Mouse (Mus musculus) CH12.LX (cell line): ENCODE measurements around the gene Gmpr2. TPM values are rescaled to one million over a fixed set of nuclear protein-coding genes. Genes with fewer than 3 reads are reported as not detected.

Experiments
- DNase-seq: peaks from one replicate; pipeline ENCODE4 v3.0.0-alpha.2; 2013; ENCODE audit errors: extremely low read depth
- H3K27ac ChIP-seq: 2 replicates; pipeline ENCODE4 v1.5.1; 2012; ENCODE audit warnings: low read depth, mild to moderate bottlenecking, control low read depth, moderate library complexity; ENCODE audit not compliant: insufficient read depth
- H3K27me3 ChIP-seq: replicated peaks from 2 replicates; pipeline ENCODE3; 2012; ENCODE audit warnings: inconsistent platforms
- H3K36me3 ChIP-seq, 2 experiments: replicated peaks in 1 of 2; 2 replicates each; pipeline versions ENCODE3 to v1.6.1; 2012; ENCODE audit warnings: inconsistent platforms in 1 of 2, low read length in 1 of 2, mild to moderate bottlenecking in 1 of 2, mixed read lengths in 1 of 2, moderate library complexity in 1 of 2; ENCODE audit not compliant: control insufficient read depth in 1 of 2, insufficient read depth in 1 of 2
- H3K4me1 ChIP-seq, 2 experiments: 2 replicates each; pipeline ENCODE4 v1.6.1; 2012; ENCODE audit warnings: inconsistent platforms in 1 of 2, moderate library complexity in 1 of 2; ENCODE audit not compliant: insufficient read depth in 2 of 2, control insufficient read depth in 1 of 2
- H3K4me2 ChIP-seq: 2 replicates; pipeline ENCODE4 v1.6.1; 2012; ENCODE audit warnings: low read depth, mild to moderate bottlenecking, control low read depth; ENCODE audit not compliant: poor library complexity, insufficient read depth, severe bottlenecking
- H3K4me3 ChIP-seq, 3 experiments: fragments of 150-350 bp in 1 of 3; sonication (generic) in 1 of 3; replicated peaks in 1 of 3; 2 replicates each; pipeline versions ENCODE3 to v1.5.1; 2011 to 2012; ENCODE audit warnings: low read depth in 2 of 3, low read length in 2 of 3, mild to moderate bottlenecking in 2 of 3, moderate library complexity in 2 of 3, control low read depth in 1 of 3, improper control_type of control experiment in 1 of 3, inconsistent platforms in 1 of 3, mixed read lengths in 1 of 3; ENCODE audit not compliant: poor library complexity in 1 of 3
- H3K79me2 ChIP-seq: replicated peaks from 2 replicates; pipeline ENCODE4 v1.6.1; 2012; ENCODE audit warnings: mild to moderate bottlenecking, moderate library complexity; ENCODE audit not compliant: control insufficient read depth, poor library complexity, insufficient read depth, severe bottlenecking; ENCODE audit errors: extremely low read depth
- H3K9ac ChIP-seq: 2 replicates; pipeline ENCODE4 v1.6.1; 2012; ENCODE audit warnings: low read depth, mild to moderate bottlenecking, control low read depth, moderate library complexity; ENCODE audit not compliant: insufficient read depth
- H3K9me3 ChIP-seq: replicated peaks from 2 replicates; pipeline ENCODE3; 2012; ENCODE audit warnings: low read length, inconsistent platforms, mixed read lengths
- CHD1 ChIP-seq: IDR thresholded peaks from 2 replicates; pipeline ENCODE4 v1.6.1; 2012; ENCODE audit warnings: low read depth, low read length, improper control_type of control experiment, inconsistent platforms
- CHD2 ChIP-seq: IDR thresholded peaks from 2 replicates; pipeline ENCODE4 v1.6.1; 2011; ENCODE audit warnings: low read length, improper control_type of control experiment
- CTCF ChIP-seq, 2 experiments: IDR thresholded peaks in 1 of 2; conservative IDR thresholded peaks in 1 of 2; 2 replicates each; pipeline ENCODE4 v1.5.1; 2011 to 2012; ENCODE audit warnings: low read depth in 2 of 2, low read length in 2 of 2, improper control_type of control experiment in 1 of 2, inconsistent platforms in 1 of 2, mild to moderate bottlenecking in 1 of 2, moderate library complexity in 1 of 2
- E2F4 ChIP-seq: IDR thresholded peaks from 2 replicates; pipeline ENCODE4 v1.6.1; 2011; ENCODE audit warnings: low read depth, low read length, improper control_type of control experiment; ENCODE audit not compliant: insufficient replicate concordance
- GABPA ChIP-seq: IDR thresholded peaks from 2 replicates; pipeline ENCODE4 v1.6.1; 2012; ENCODE audit warnings: low read depth, low read length, improper control_type of control experiment, inconsistent platforms; ENCODE audit not compliant: insufficient replicate concordance
- JUND ChIP-seq: conservative IDR thresholded peaks from 2 replicates; pipeline ENCODE4 v1.6.1; 2011; ENCODE audit warnings: low read depth, low read length, improper control_type of control experiment
- MAFK ChIP-seq: IDR thresholded peaks from 2 replicates; pipeline ENCODE4 v1.6.1; 2011; ENCODE audit warnings: low read length, improper control_type of control experiment; ENCODE audit not compliant: insufficient replicate concordance
- MAZ ChIP-seq: IDR thresholded peaks from 2 replicates; pipeline ENCODE4 v1.6.1; 2012; ENCODE audit warnings: low read depth, mild to moderate bottlenecking, inconsistent platforms, low read length, improper control_type of control experiment, moderate library complexity
- MYC ChIP-seq: IDR thresholded peaks from 2 replicates; pipeline ENCODE4 v1.6.1; 2011; ENCODE audit warnings: low read depth, mild to moderate bottlenecking, improper control_type of control experiment, low read length
- NELFE ChIP-seq: IDR thresholded peaks from 2 replicates; pipeline ENCODE4 v1.6.1; 2011; ENCODE audit warnings: low read depth, low read length, improper control_type of control experiment
- PAX5 ChIP-seq: IDR thresholded peaks from 2 replicates; pipeline ENCODE4 v1.6.1; 2012; ENCODE audit warnings: low read length, inconsistent platforms, mixed read lengths
- POLR2AphosphoS2 ChIP-seq: IDR thresholded peaks from 2 replicates; pipeline ENCODE4 v1.6.1; 2011; ENCODE audit warnings: low read depth, low read length, improper control_type of control experiment
- SIN3A ChIP-seq: IDR thresholded peaks from 2 replicates; pipeline ENCODE4 v1.6.1; 2012; ENCODE audit warnings: low read length, improper control_type of control experiment, inconsistent platforms
- TCF12 ChIP-seq: IDR thresholded peaks from 2 replicates; pipeline ENCODE4 v1.6.1; 2014; ENCODE audit warnings: low read depth, mild to moderate bottlenecking, inconsistent platforms, low read length, improper control_type of control experiment
- USF1 ChIP-seq: IDR thresholded peaks from 2 replicates; pipeline ENCODE4 v1.6.1; 2014; ENCODE audit warnings: low read depth, mild to moderate bottlenecking, inconsistent platforms, low read length, improper control_type of control experiment
- dilution Hi-C: fragments of 300-500 bp; cut with MboI; formaldehyde crosslinking; loops from 2 replicates; pipeline ENCODE4 v1.14.3; 2020; ENCODE audit warnings: low sequenced_read_pairs; ENCODE audit not compliant: extremely low pct_unique_long_range_greater_than_20kb, extremely low pct_ligation_motif_present
- in situ Hi-C: fragments of 300-500 bp; cut with MboI; formaldehyde crosslinking; loops from 3 replicates; pipeline ENCODE4 v1.14.3; 2019; ENCODE audit warnings: low sequenced_read_pairs, low pct_ligation_motif_present, low pct_unique_long_range_greater_than_20kb, mixed read lengths
- polyA plus RNA-seq: library from polyadenylated mRNA; unstranded; fragments of >175 nt; gene quantifications from 2 replicates; pipeline ENCODE4 v1.2.1, GENCODE M21; 2012; ENCODE audit warnings: low read depth; ENCODE audit not compliant: insufficient read length
- total RNA-seq, 2 experiments: library from RNA; depleted of rRNA; stranded (reverse); fragments of 300-350 nt in 1 of 2; fragments of >200 nt in 1 of 2; gene quantifications; 2 replicates each; pipeline ENCODE4 v1.2.3; 2012 to 2014

The Gmpr2 gene
- total and polyA plus RNA-seq, 3 experiments: 34.7 to 51.3 (median 37.3) TPM

DNA sequence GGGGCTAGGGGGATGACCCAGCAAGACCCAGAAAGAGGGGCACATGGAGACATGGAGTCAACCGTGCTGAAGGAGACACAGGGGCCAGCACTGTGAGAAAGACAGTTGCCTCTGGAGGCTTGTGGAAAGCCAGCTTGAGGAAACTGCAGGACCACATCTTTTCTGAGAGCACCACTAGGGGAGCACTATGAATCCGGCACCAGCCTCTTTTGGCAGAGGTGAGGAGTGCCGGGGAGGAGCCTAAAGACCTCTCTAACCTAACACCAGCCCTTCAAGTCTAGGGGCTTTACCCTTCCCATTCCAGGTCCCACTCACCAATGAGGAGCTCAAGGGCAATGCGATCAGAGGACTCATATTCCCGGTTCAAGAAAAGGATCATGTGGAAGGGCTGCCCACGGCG is 40.0 kb downstream of the Gmpr2 start:
- Histone ChIP-seq H3K9me3 (no peaks in the 10 kb centered on the region), H3K4me3 (no peak overlapping the region), H3K4me1 (no peaks in the 10 kb centered on the region), H3K36me3 (peaks cover 5 to 9% of the 10 kb centered on the region in 2 experiments), H3K4me2 (no peak overlapping the region), H3K27ac (no peak overlapping the region), H3K9ac (no peak overlapping the region), H3K79me2 (no peaks in the 10 kb centered on the region), H3K27me3 (peaks cover 2% of the 10 kb centered on the region)
- TF ChIP-seq MYC: no peak
- TF ChIP-seq USF1: no peak
- TF ChIP-seq GABPA: no peak
- TF ChIP-seq CHD2: no peak
- TF ChIP-seq PAX5: no peak
- no peak for TF ChIP-seq POLR2AphosphoS2
- TF ChIP-seq CTCF (conservative IDR thresholded peaks at IDR 0.05 in 1 of 2, IDR thresholded peaks at IDR 0.05 in 1 of 2; ENCODE audit: low read depth in 2 of 2, low read length in 2 of 2): no peak
- TF ChIP-seq E2F4: no peak
- no peak for TF ChIP-seq MAZ
- no peak for TF ChIP-seq CHD1
- no peak for TF ChIP-seq TCF12
- no peak for TF ChIP-seq JUND
- dilution Hi-C loops (no loop called here), in situ Hi-C loops (no loop called here)
- no peak for DNase-seq

DNA sequence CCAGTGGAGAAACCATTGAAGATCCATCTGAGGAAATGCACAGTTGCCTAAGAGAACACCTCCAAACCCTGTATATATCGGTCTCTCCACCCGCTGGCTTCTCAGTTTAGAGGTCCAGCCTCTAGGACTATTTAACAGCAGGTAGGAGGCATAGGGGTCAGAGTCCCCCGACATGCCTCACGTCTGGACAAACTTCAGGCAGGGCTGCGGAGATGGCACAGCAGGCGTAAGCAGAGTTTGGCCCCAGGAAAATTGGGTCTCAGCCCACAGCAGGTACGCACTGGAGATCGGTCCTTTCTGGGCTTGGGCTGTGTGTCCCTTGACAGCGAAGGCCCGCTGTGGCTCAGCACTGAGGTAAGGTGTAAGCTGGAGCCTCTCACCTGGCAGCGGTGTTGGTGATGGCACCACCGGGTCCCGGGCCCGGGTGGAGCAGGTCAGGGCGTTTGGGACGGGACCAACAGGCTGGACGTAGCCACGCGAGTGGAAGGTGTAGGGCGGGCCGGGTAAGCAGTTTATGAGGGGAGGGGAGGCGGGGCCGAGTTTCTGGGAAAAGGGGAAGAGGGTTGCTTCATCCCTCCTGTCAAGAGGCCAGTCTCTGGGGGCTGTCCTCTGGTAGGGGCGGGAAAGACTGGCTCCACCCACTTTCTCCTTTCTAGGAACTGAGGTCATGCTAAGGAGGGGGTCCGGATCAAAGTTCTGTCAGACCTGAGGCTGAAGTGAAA is 41.4 kb downstream of the Gmpr2 start:
- TF ChIP-seq PAX5 (no peak), CTCF (conservative IDR thresholded peaks at IDR 0.05 in 1 of 2, IDR thresholded peaks at IDR 0.05 in 1 of 2; ENCODE audit: low read depth in 2 of 2, low read length in 2 of 2) (no peak), TCF12 (no peak), SIN3A (no peak), MAZ (no peak), MAFK (no peak), NELFE (no peak)
- Histone ChIP-seq H3K79me2 (no peaks in the 10 kb centered on the region), H3K27ac (no peak overlapping the region), H3K36me3 (peaks cover 17 to 22% of the 10 kb centered on the region in 2 experiments), H3K27me3 (peaks cover 2% of the 10 kb centered on the region), H3K9ac (no peak overlapping the region), H3K4me3 (no peak overlapping the region), H3K4me1 (no peaks in the 10 kb centered on the region), H3K4me2 (no peak overlapping the region), H3K9me3 (no peaks in the 10 kb centered on the region)
- DNase-seq: no peak
- dilution Hi-C loops: no loop called here
- in situ Hi-C loops: no loop called here
